In the genomic region with DNA sequence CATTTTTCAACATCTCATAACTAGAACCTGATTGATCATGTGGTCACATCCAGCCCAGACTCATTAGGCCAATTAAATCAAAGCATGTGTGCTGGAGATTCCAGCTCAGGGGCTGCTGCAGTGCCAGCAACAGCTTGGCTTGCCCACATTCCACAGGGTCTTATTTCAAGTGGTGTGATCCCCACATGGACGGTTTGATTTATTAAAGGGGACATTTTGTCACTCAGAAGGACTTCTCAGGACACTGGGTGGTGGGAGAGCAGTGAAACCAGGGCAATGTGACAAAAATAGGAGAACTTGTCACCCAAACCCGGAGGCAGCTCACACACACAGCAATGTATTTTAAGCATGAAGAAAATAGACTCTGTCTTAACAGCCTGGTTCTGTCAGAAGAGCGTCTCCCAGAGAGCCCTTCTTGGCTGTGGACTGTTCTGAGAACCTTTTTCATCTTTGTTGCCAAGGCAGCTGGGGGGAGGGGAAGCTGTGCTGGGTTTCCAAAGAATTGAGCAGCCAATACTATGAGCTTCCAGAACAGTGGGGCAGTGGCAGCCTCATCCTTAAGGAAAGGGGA, we compare ENCODE assay signal across 8 mouse cellular contexts.
DNase-seq lines count a peak whose midpoint lies in the region.

No protein-coding gene starts in this region.

- no peaks in the 10 kb centered on the region for H3K27me3 ChIP-seq in hindbrain, embryonic 10.5 days (ENCODE audit: insufficient read depth, poor library complexity, severe bottlenecking)

- DNase-seq in MN1 (ENCODE audit: low spot score), result peak; percentile 42
- DNase-seq in cerebellum, postnatal 14 days, result peak; percentile 85 to 90
- DNase-seq in frontal cortex, postnatal 14 days (ENCODE audit: low spot score in 2 of 2), result peak; percentile 84 to 86
- DNase-seq in hindbrain, embryonic 10.5 days (ENCODE audit: low spot score), result peak; percentile 66
- DNase-seq in layer of hippocampus, adult 8-10 months (ENCODE audit: low spot score in 2 of 2), result peak; percentile 61 to 70
- peak; percentile 91 for DNase-seq in lung, postnatal 10 days
- peak; percentile 23 for DNase-seq in retina, postnatal 7 days (ENCODE audit: low read depth, low spot score)
- DNase-seq in spleen, postnatal 4 days (ENCODE audit: low spot score in 2 of 2), result no peak

- WGBS in hindbrain, embryonic 10.5 days, result 17% methylated on average over 3 of the region's 3 CpGs

- H3K4me3 ChIP-seq in hindbrain, embryonic 10.5 days, result no peak overlapping the region

- H3K36me3 ChIP-seq in hindbrain, embryonic 10.5 days, result no peaks in the 10 kb centered on the region

- H3K4me1 ChIP-seq in hindbrain, embryonic 10.5 days (replicated peaks), result peaks cover 27% of the 10 kb centered on the region

- no peaks in the 10 kb centered on the region for H3K9me3 ChIP-seq in hindbrain, embryonic 10.5 days

- H3K27ac ChIP-seq in hindbrain, embryonic 10.5 days, result peak overlapping the region; percentile 81

Comparison
In these comparisons a context has a peak if more than half of its experiments do, and no peak if none do; other contexts are left out.
1. DNase-seq: peak in MN1 (single experiment), cerebellum, postnatal 14 days (2 of 2), frontal cortex, postnatal 14 days (2 of 2), hindbrain, embryonic 10.5 days (single experiment), layer of hippocampus, adult 8-10 months (2 of 2), lung, postnatal 10 days (single experiment) and retina, postnatal 7 days (single experiment); none in spleen, postnatal 4 days (0 of 2).